Mouse (Mus musculus) lung, postnatal 0 days (tissue): ENCODE data around the gene Cacna1s. TPM values are rescaled to one million over a fixed set of nuclear protein-coding genes. Genes with fewer than 3 reads are reported as not detected.

Source experiments
- ATAC-seq: fragments of 200-750 bp; cut with Nextera tagmentation; 2 replicates; pipeline ENCODE4 v1.8.0; 2017; ENCODE audit warnings: moderate library complexity
- DNase-seq: peaks from one replicate; pipeline ENCODE4 v3.0.0-alpha.2; 2016; ENCODE audit warnings: low spot score
- H3K27ac ChIP-seq: fragments of 300-500 bp; sonication (generic); 2 replicates; pipeline ENCODE4 v1.5.1; 2014; ENCODE audit warnings: antibody characterized with exemption, mild to moderate bottlenecking, low read length, mixed read lengths
- H3K27me3 ChIP-seq: fragments of 300-500 bp; sonication (generic); replicated peaks from 2 replicates; pipeline ENCODE4 v1.6.1; 2014; ENCODE audit warnings: low read length, mixed read lengths; ENCODE audit not compliant: insufficient read depth
- H3K36me3 ChIP-seq: fragments of 300-500 bp; sonication (generic); 2 replicates; pipeline ENCODE4 v1.6.1; 2014; ENCODE audit warnings: low read length, mixed read lengths; ENCODE audit not compliant: insufficient read depth
- H3K4me1 ChIP-seq: fragments of 300-500 bp; sonication (generic); 2 replicates; pipeline ENCODE4 v1.6.1; 2014; ENCODE audit warnings: antibody characterized with exemption, low read depth, low read length, mixed read lengths; ENCODE audit not compliant: insufficient read depth
- H3K4me2 ChIP-seq: fragments of 300-500 bp; sonication (generic); replicated peaks from 2 replicates; pipeline ENCODE4 v1.6.1; 2014; ENCODE audit warnings: low read depth, mild to moderate bottlenecking, low read length, moderate library complexity, mixed read lengths
- H3K4me3 ChIP-seq: fragments of 300-500 bp; sonication (generic); 2 replicates; pipeline ENCODE4 v1.5.1; 2014; ENCODE audit warnings: low read depth, low read length
- H3K9ac ChIP-seq: fragments of 300-500 bp; sonication (generic); replicated peaks from 2 replicates; pipeline ENCODE4 v1.6.1; 2014; ENCODE audit warnings: low read depth, mild to moderate bottlenecking
- H3K9me3 ChIP-seq: fragments of 300-500 bp; sonication (generic); 2 replicates; pipeline ENCODE4 v1.6.1; 2016; ENCODE audit warnings: low read length, mixed read lengths
- CTCF ChIP-seq: IDR thresholded peaks from 2 replicates; pipeline ENCODE4 v1.5.1; 2016; ENCODE audit warnings: antibody characterized with exemption, mild to moderate bottlenecking
- EP300 ChIP-seq: IDR thresholded peaks from 2 replicates; pipeline ENCODE4 v1.6.1; 2016; ENCODE audit warnings: antibody characterized with exemption, mild to moderate bottlenecking, control low read depth
- WGBS: fragments of 180-500 bp; shearing (Covaris S2); extraction: QIAGEN DNeasy Blood & Tissue Kit; methylation state at CpG from one replicate; pipeline ENCODE4 v1.1.7; 2014; 5-methylcytosine and 5-hydroxymethylcytosine counted together
- polyA plus RNA-seq: library from polyadenylated mRNA; unstranded; fragments of >200 nt; fragmentation: Nextera tagmentation; extraction: Ambion mirVana; gene quantifications from 2 replicates; pipeline ENCODE4 v1.2.1, GENCODE M21; 2015

Cacna1s gene
- polyA plus RNA-seq, 1 experiment from 2014 or later, result 1.6 TPM

- Histone ChIP-seq H3K27ac (no peak overlapping the region), H3K36me3 (peaks cover 19% of the 10 kb centered on the region), H3K9me3 (no peaks in the 10 kb centered on the region), H3K27me3 (no peaks in the 10 kb centered on the region), H3K4me1 (no peaks in the 10 kb centered on the region), H3K4me2 (no peak overlapping the region), H3K4me3 (no peak overlapping the region), H3K9ac (no peak overlapping the region)
- ATAC-seq, result no peak
- no peak for DNase-seq
- WGBS, result 61% methylated on average over 7 of the region's 7 CpGs
- TF ChIP-seq EP300, result no peak
- no peak for TF ChIP-seq CTCF
Measured at GRCm38 (mm10) chr1:136032961-136033360, 19.6 kb upstream of the Cacna1s start.

GRCm38 (mm10) chr1:136038746-136039538 lies 13.6 kb upstream of the Cacna1s start:
- Histone ChIP-seq H3K4me2 (no peak overlapping the region), H3K4me1 (no peaks in the 10 kb centered on the region), H3K9me3 (no peaks in the 10 kb centered on the region), H3K36me3 (peaks cover 4% of the 10 kb centered on the region; the same call in 1 of the 2 replicates), H3K27ac (no peak overlapping the region), H3K4me3 (no peak overlapping the region), H3K9ac (no peak overlapping the region), H3K27me3 (no peaks in the 10 kb centered on the region; the same call in 1 of the 2 replicates)
- DNase-seq (no peak), ATAC-seq (no peak)
- TF ChIP-seq CTCF (no peak), EP300 (no peak)
- WGBS, result 69% methylated on average over 5 of the region's 5 CpGs

GRCm38 (mm10) chr1:136040452-136040851 lies 12.1 kb upstream of the Cacna1s start:
- H3K27ac ChIP-seq, result no peak overlapping the region
- ATAC-seq (peak; percentile 68), DNase-seq (peak; percentile 19)
- no peaks in the 10 kb centered on the region for H3K4me1 ChIP-seq
- no peak overlapping the region for H3K4me3 ChIP-seq
- 14% methylated on average over 11 of the region's 11 CpGs for WGBS
- H3K9me3 ChIP-seq, result no peaks in the 10 kb centered on the region
- no peaks in the 10 kb centered on the region for H3K36me3 ChIP-seq
- H3K4me2 ChIP-seq, result no peak overlapping the region
- H3K9ac ChIP-seq, result no peak overlapping the region
- no peak for TF ChIP-seq EP300
- no peaks in the 10 kb centered on the region; the same call in 1 of the 2 replicates for H3K27me3 ChIP-seq

GRCm38 (mm10) chr1:136040874-136041273 lies 11.7 kb upstream of the Cacna1s start:
- H3K9ac ChIP-seq, result no peak overlapping the region
- H3K4me1 ChIP-seq, result no peaks in the 10 kb centered on the region
- no peak overlapping the region for H3K27ac ChIP-seq
- no peaks in the 10 kb centered on the region; the same call in 1 of the 2 replicates for H3K27me3 ChIP-seq
- no peaks in the 10 kb centered on the region for H3K9me3 ChIP-seq
- H3K4me2 ChIP-seq, result no peak overlapping the region
- no peak overlapping the region for H3K4me3 ChIP-seq
- H3K36me3 ChIP-seq, result no peaks in the 10 kb centered on the region
- TF ChIP-seq CTCF, result no peak
- no peak for TF ChIP-seq EP300
- WGBS, result 8% methylated on average over 3 of the region's 4 CpGs
- no peak for DNase-seq
- peak; percentile 16; the same call in 1 of the 2 replicates for ATAC-seq

- Histone ChIP-seq H3K27me3 (peaks cover 19% of the 10 kb centered on the region), H3K9ac (no peak overlapping the region), H3K4me2 (no peak overlapping the region), H3K27ac (no peak overlapping the region), H3K9me3 (no peaks in the 10 kb centered on the region), H3K36me3 (no peaks in the 10 kb centered on the region), H3K4me1 (no peaks in the 10 kb centered on the region), H3K4me3 (no peak overlapping the region)
- DNase-seq (peak; percentile 64), ATAC-seq (no peak)
- TF ChIP-seq CTCF (peak; percentile 84), EP300 (no peak)
- 9% methylated on average over 4 of the region's 4 CpGs for WGBS
Measured at GRCm38 (mm10) chr1:136045774-136046173, 6.8 kb upstream of the Cacna1s start.

- H3K9ac ChIP-seq, result no peak overlapping the region
- H3K4me2 ChIP-seq, result no peak overlapping the region
- 6% methylated on average over 2 of the region's 2 CpGs for WGBS
- no peaks in the 10 kb centered on the region for H3K9me3 ChIP-seq
- no peak overlapping the region for H3K27ac ChIP-seq
- no peaks in the 10 kb centered on the region; the same call in 1 of the 2 replicates for H3K4me1 ChIP-seq
- H3K27me3 ChIP-seq, result peaks cover 26% of the 10 kb centered on the region
- no peak overlapping the region for H3K4me3 ChIP-seq
- DNase-seq (peak; percentile 52), ATAC-seq (0 out of 2 replicates have a peak, but pooled peaks have one; percentile 31)
- TF ChIP-seq EP300 (no peak), CTCF (peak; percentile 70)
- H3K36me3 ChIP-seq, result no peaks in the 10 kb centered on the region
Measured at GRCm38 (mm10) chr1:136047432-136047831, 5.1 kb upstream of the Cacna1s start.
